Mouse (Mus musculus): ENCODE results near the gene Traf7. TPM values are rescaled to one million over a fixed set of nuclear protein-coding genes. Genes with fewer than 3 reads are reported as not detected.

The Traf7 gene
- total and polyA plus RNA-seq, 2 experiments from 2014 or later = 82.0 to 168 TPM

GRCm38 (mm10) chr17:24463374-24464133, 64.2 kb downstream of the Traf7 start:
- Histone ChIP-seq H3K27me3 (ENCODE audit: insufficient read depth, low read length) (no peaks in the 10 kb centered on the region), H3K9me3 (ENCODE audit: low read length) (no peaks in the 10 kb centered on the region), H3K27ac (ENCODE audit: low read depth, low read length) (no peak overlapping the region), H3K9ac (no peak overlapping the region), H3K4me1 (ENCODE audit: insufficient read depth) (no peaks in the 10 kb centered on the region), H3K4me3 (ENCODE audit: low read depth, low read length) (no peak overlapping the region), H3K4me2 (ENCODE audit: low read depth) (no peak overlapping the region), H3K36me3 (ENCODE audit: insufficient read depth) (no peaks in the 10 kb centered on the region)
- TF ChIP-seq CTCF (IDR thresholded peaks at IDR 0.05; ENCODE audit: low read depth) = no peak
- DNase-seq = no peak
- ATAC-seq = no peak
- 62% methylated on average over 6 of the region's 6 CpGs for WGBS

DNA sequence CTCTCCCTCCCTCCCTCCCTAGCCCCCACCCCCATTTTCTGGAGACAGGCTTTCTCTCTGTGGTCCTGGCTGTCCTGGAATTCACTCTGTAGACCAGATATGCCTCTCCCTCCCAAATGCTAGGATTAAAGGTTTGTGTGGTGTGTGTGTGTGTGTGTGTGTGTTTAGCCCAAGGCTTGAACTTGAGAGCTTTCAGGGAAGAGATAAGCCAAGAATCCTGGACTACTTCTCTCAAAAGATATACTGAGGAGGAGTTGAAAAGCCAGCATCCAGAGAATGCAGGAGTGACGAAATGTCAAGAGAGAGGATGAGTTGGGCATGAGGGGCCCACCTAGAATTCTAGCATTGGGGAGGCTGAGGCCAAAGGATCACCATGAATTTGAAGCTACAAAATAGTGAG, 64.8 kb downstream of the Traf7 start:
- H3K36me3 ChIP-seq (ENCODE audit: insufficient read depth) = no peaks in the 10 kb centered on the region
- no peak overlapping the region for H3K27ac ChIP-seq (ENCODE audit: low read depth, low read length)
- ATAC-seq = no peak
- H3K4me2 ChIP-seq (ENCODE audit: low read depth) = no peak overlapping the region
- no peaks in the 10 kb centered on the region for H3K27me3 ChIP-seq (ENCODE audit: insufficient read depth, low read length)
- no peaks in the 10 kb centered on the region for H3K4me1 ChIP-seq (ENCODE audit: insufficient read depth)
- DNase-seq = no peak
- TF ChIP-seq CTCF (IDR thresholded peaks at IDR 0.05; ENCODE audit: low read depth) = no peak
- H3K9ac ChIP-seq = no peak overlapping the region
- H3K9me3 ChIP-seq (ENCODE audit: low read length) = no peaks in the 10 kb centered on the region
- WGBS = 84% methylated on average over 1 of the region's 1 CpGs
- no peak overlapping the region for H3K4me3 ChIP-seq (ENCODE audit: low read depth, low read length)

- peak; percentile 56 for TF ChIP-seq CTCF (IDR thresholded peaks at IDR 0.05; ENCODE audit: low read depth)
- Histone ChIP-seq H3K4me2 (ENCODE audit: low read depth) (no peak overlapping the region), H3K36me3 (ENCODE audit: insufficient read depth) (no peaks in the 10 kb centered on the region), H3K4me1 (ENCODE audit: insufficient read depth) (no peaks in the 10 kb centered on the region), H3K4me3 (ENCODE audit: low read depth, low read length) (no peak overlapping the region), H3K9ac (no peak overlapping the region), H3K9me3 (ENCODE audit: low read length) (no peaks in the 10 kb centered on the region), H3K27me3 (ENCODE audit: insufficient read depth, low read length) (no peaks in the 10 kb centered on the region), H3K27ac (ENCODE audit: low read depth, low read length) (no peak overlapping the region)
- WGBS = 59% methylated on average over 2 of the region's 2 CpGs
- no peak for ATAC-seq
- peak; percentile 46 for DNase-seq
Observed at GRCm38 (mm10) chr17:24461580-24461979, 66.2 kb downstream of the Traf7 start.

Other genes starting within 250 kb of the Traf7 start
- gene Abca17, start 176.9 kb downstream of the Traf7 start, total RNA-seq (2014; rRNA removed) = 0.38 and 0.62 TPM in 2 replicates
- gene Abca17, start 176.9 kb downstream of the Traf7 start, polyA plus RNA-seq (2015; fragmentation: Nextera tagmentation; extraction: Ambion mirVana) = 0.70 and 0.86 TPM in 2 replicates
- 53.0 and 71.2 TPM in 2 replicates for gene Abca3, start 176.0 kb downstream of the Traf7 start, total RNA-seq (2014; rRNA removed)
- gene Abca3, start 176.0 kb downstream of the Traf7 start, polyA plus RNA-seq (2015; fragmentation: Nextera tagmentation; extraction: Ambion mirVana) = 15.5 and 22.9 TPM in 2 replicates
- gene Rnps1, start 113.4 kb downstream of the Traf7 start, total RNA-seq (2014; rRNA removed) = 289 and 291 TPM in 2 replicates
- 361 and 363 TPM in 2 replicates for gene Rnps1, start 113.4 kb downstream of the Traf7 start, polyA plus RNA-seq (2015; fragmentation: Nextera tagmentation; extraction: Ambion mirVana)
- gene Eci1, start 101.3 kb downstream of the Traf7 start, total RNA-seq (2014; rRNA removed) = 20.2 and 22.0 TPM in 2 replicates
- gene Eci1, start 101.3 kb downstream of the Traf7 start, polyA plus RNA-seq (2015; fragmentation: Nextera tagmentation; extraction: Ambion mirVana) = 23.3 and 30.0 TPM in 2 replicates
- 4.7 and 6.2 TPM in 2 replicates for gene Dnase1l2, start 84.8 kb downstream of the Traf7 start, total RNA-seq (2014; rRNA removed)
- gene Dnase1l2, start 84.8 kb downstream of the Traf7 start, polyA plus RNA-seq (2015; fragmentation: Nextera tagmentation; extraction: Ambion mirVana) = 0.82 and 0.92 TPM in 2 replicates
- gene E4f1, start 57.6 kb downstream of the Traf7 start, total RNA-seq (2014; rRNA removed) = 34.2 and 37.5 TPM in 2 replicates
- 9.2 and 25.6 TPM in 2 replicates for gene E4f1, start 57.6 kb downstream of the Traf7 start, polyA plus RNA-seq (2015; fragmentation: Nextera tagmentation; extraction: Ambion mirVana)
- 37.8 and 39.5 TPM in 2 replicates for gene Pgp, start 57.5 kb downstream of the Traf7 start, total RNA-seq (2014; rRNA removed)
- gene Pgp, start 57.5 kb downstream of the Traf7 start, polyA plus RNA-seq (2015; fragmentation: Nextera tagmentation; extraction: Ambion mirVana) = 68.1 and 72.5 TPM in 2 replicates
- 1.2 and 2.0 TPM in 2 replicates for gene Bricd5, start 54.1 kb downstream of the Traf7 start, total RNA-seq (2014; rRNA removed)
- gene Bricd5, start 54.1 kb downstream of the Traf7 start, polyA plus RNA-seq (2015; fragmentation: Nextera tagmentation; extraction: Ambion mirVana) = 1.6 and 4.3 TPM in 2 replicates
- gene Mlst8, start 48.9 kb downstream of the Traf7 start, total RNA-seq (2014; rRNA removed) = 36.5 and 45.5 TPM in 2 replicates
- 23.9 and 28.2 TPM in 2 replicates for gene Mlst8, start 48.9 kb downstream of the Traf7 start, polyA plus RNA-seq (2015; fragmentation: Nextera tagmentation; extraction: Ambion mirVana)
- 90.0 and 113 TPM in 2 replicates for gene Caskin1, start 39.3 kb downstream of the Traf7 start, total RNA-seq (2014; rRNA removed)
- gene Caskin1, start 39.3 kb downstream of the Traf7 start, polyA plus RNA-seq (2015; fragmentation: Nextera tagmentation; extraction: Ambion mirVana) = 14.9 and 25.3 TPM in 2 replicates
- gene Rab26, start 6.3 kb upstream of the Traf7 start, total RNA-seq (2014; rRNA removed) = 5.0 and 7.1 TPM in 2 replicates
- gene Rab26, start 6.3 kb upstream of the Traf7 start, polyA plus RNA-seq (2015; fragmentation: Nextera tagmentation; extraction: Ambion mirVana) = 10.1 and 12.4 TPM in 2 replicates
- 48.9 and 58.8 TPM in 2 replicates for gene Pkd1, start 21.9 kb upstream of the Traf7 start, total RNA-seq (2014; rRNA removed)
- gene Pkd1, start 21.9 kb upstream of the Traf7 start, polyA plus RNA-seq (2015; fragmentation: Nextera tagmentation; extraction: Ambion mirVana) = 4.9 and 8.9 TPM in 2 replicates
- gene Tsc2, start 104.7 kb upstream of the Traf7 start, total RNA-seq (2014; rRNA removed) = 81.2 and 92.6 TPM in 2 replicates
- gene Tsc2, start 104.7 kb upstream of the Traf7 start, polyA plus RNA-seq (2015; fragmentation: Nextera tagmentation; extraction: Ambion mirVana) = 44.2 and 56.2 TPM in 2 replicates
- 10.1 and 10.2 TPM in 2 replicates for gene Nthl1, start 104.7 kb upstream of the Traf7 start, total RNA-seq (2014; rRNA removed)
- 8.6 and 9.8 TPM in 2 replicates for gene Nthl1, start 104.7 kb upstream of the Traf7 start, polyA plus RNA-seq (2015; fragmentation: Nextera tagmentation; extraction: Ambion mirVana)
- gene Slc9a3r2, start 122.4 kb upstream of the Traf7 start, total RNA-seq (2014; rRNA removed) = 43.5 and 54.5 TPM in 2 replicates
- 42.0 and 48.3 TPM in 2 replicates for gene Slc9a3r2, start 122.4 kb upstream of the Traf7 start, polyA plus RNA-seq (2015; fragmentation: Nextera tagmentation; extraction: Ambion mirVana)
- gene Npw, start 130.5 kb upstream of the Traf7 start, total RNA-seq (2014; rRNA removed) = not detected in 2 replicates
- gene Npw, start 130.5 kb upstream of the Traf7 start, polyA plus RNA-seq (2015; fragmentation: Nextera tagmentation; extraction: Ambion mirVana) = 0.64 and 0.96 TPM in 2 replicates
- 31.2 and 41.5 TPM in 2 replicates for gene Zfp598, start 141.7 kb upstream of the Traf7 start, total RNA-seq (2014; rRNA removed)
- gene Zfp598, start 141.7 kb upstream of the Traf7 start, polyA plus RNA-seq (2015; fragmentation: Nextera tagmentation; extraction: Ambion mirVana) = 14.6 and 15.0 TPM in 2 replicates
- gene Syngr3, start 162.0 kb upstream of the Traf7 start, total RNA-seq (2014; rRNA removed) = 218 and 221 TPM in 2 replicates
- gene Syngr3, start 162.0 kb upstream of the Traf7 start, polyA plus RNA-seq (2015; fragmentation: Nextera tagmentation; extraction: Ambion mirVana) = 255 and 290 TPM in 2 replicates
- gene Gfer, start 168.2 kb upstream of the Traf7 start, total RNA-seq (2014; rRNA removed) = 34.5 and 34.7 TPM in 2 replicates
- 35.4 and 38.0 TPM in 2 replicates for gene Gfer, start 168.2 kb upstream of the Traf7 start, polyA plus RNA-seq (2015; fragmentation: Nextera tagmentation; extraction: Ambion mirVana)
- 3.8 and 4.5 TPM in 2 replicates for gene Noxo1, start 168.3 kb upstream of the Traf7 start, total RNA-seq (2014; rRNA removed)
- gene Noxo1, start 168.3 kb upstream of the Traf7 start, polyA plus RNA-seq (2015; fragmentation: Nextera tagmentation; extraction: Ambion mirVana) = 1.4 and 2.5 TPM in 2 replicates
- 39.0 and 59.2 TPM in 2 replicates for gene Tbl3, start 179.7 kb upstream of the Traf7 start, total RNA-seq (2014; rRNA removed)
- 45.7 and 48.0 TPM in 2 replicates for gene Tbl3, start 179.7 kb upstream of the Traf7 start, polyA plus RNA-seq (2015; fragmentation: Nextera tagmentation; extraction: Ambion mirVana)
- 0.69 TPM in 1 of 2 replicates, not detected in the other for gene Rnf151, start 190.1 kb upstream of the Traf7 start, total RNA-seq (2014; rRNA removed)
- not detected in 2 replicates for gene Rnf151, start 190.1 kb upstream of the Traf7 start, polyA plus RNA-seq (2015; fragmentation: Nextera tagmentation; extraction: Ambion mirVana)
- gene Rps2, start 190.2 kb upstream of the Traf7 start, total RNA-seq (2014; rRNA removed) = 2,317 and 3,198 TPM in 2 replicates
- 884 and 936 TPM in 2 replicates for gene Rps2, start 190.2 kb upstream of the Traf7 start, polyA plus RNA-seq (2015; fragmentation: Nextera tagmentation; extraction: Ambion mirVana)
- 151 and 199 TPM in 2 replicates for gene Ndufb10, start 196.5 kb upstream of the Traf7 start, total RNA-seq (2014; rRNA removed)
- 312 and 351 TPM in 2 replicates for gene Ndufb10, start 196.5 kb upstream of the Traf7 start, polyA plus RNA-seq (2015; fragmentation: Nextera tagmentation; extraction: Ambion mirVana)
- gene Rpl3l, start 199.9 kb upstream of the Traf7 start, total RNA-seq (2014; rRNA removed) = not detected in 2 replicates
- gene Rpl3l, start 199.9 kb upstream of the Traf7 start, polyA plus RNA-seq (2015; fragmentation: Nextera tagmentation; extraction: Ambion mirVana) = 0.34 TPM in 1 of 2 replicates, not detected in the other
- 19.3 and 27.4 TPM in 2 replicates for gene Msrb1, start 208.7 kb upstream of the Traf7 start, total RNA-seq (2014; rRNA removed)
- 28.4 and 28.6 TPM in 2 replicates for gene Msrb1, start 208.7 kb upstream of the Traf7 start, polyA plus RNA-seq (2015; fragmentation: Nextera tagmentation; extraction: Ambion mirVana)
- gene Hs3st6, start 225.1 kb upstream of the Traf7 start, total RNA-seq (2014; rRNA removed) = 0.57 TPM in 1 of 2 replicates, not detected in the other
- 0.45 and 0.53 TPM in 2 replicates for gene Hs3st6, start 225.1 kb upstream of the Traf7 start, polyA plus RNA-seq (2015; fragmentation: Nextera tagmentation; extraction: Ambion mirVana)

All from forebrain, postnatal 0 days (tissue).